Mouse (Mus musculus) heart, adult 11 months (tissue): ENCODE data around the gene Vav2.
A peak's percentile ranks its signal among the peaks of the same experiment; 100 is the strongest.

Experiments used
- DNase-seq: peaks from one replicate; pipeline ENCODE4 v3.0.0; 2022

Vav2 gene

GRCm38 (mm10) chr2:27361786-27362185 lies 65.0 kb downstream of the Vav2 start:
- no peak for DNase-seq

GRCm38 (mm10) chr2:27358461-27358860 lies 68.4 kb downstream of the Vav2 start:
- DNase-seq = no peak

- DNase-seq = no peak
Observed at GRCm38 (mm10) chr2:27355684-27356083, 71.1 kb downstream of the Vav2 start.

- DNase-seq = no peak
Observed at GRCm38 (mm10) chr2:27354610-27355211, 72.1 kb downstream of the Vav2 start.

- no peak for DNase-seq
Observed at GRCm38 (mm10) chr2:27352720-27353119, 74.1 kb downstream of the Vav2 start.

- DNase-seq = no peak
Observed at GRCm38 (mm10) chr2:27350371-27350770, 76.5 kb downstream of the Vav2 start.

GRCm38 (mm10) chr2:27343984-27344453 lies 82.8 kb downstream of the Vav2 start:
- DNase-seq = no peak

GRCm38 (mm10) chr2:27340682-27341081 lies 86.2 kb downstream of the Vav2 start:
- no peak for DNase-seq

GRCm38 (mm10) chr2:27339051-27339450 lies 87.8 kb downstream of the Vav2 start:
- DNase-seq = no peak

- DNase-seq = no peak
Observed at GRCm38 (mm10) chr2:27337261-27337660, 89.6 kb downstream of the Vav2 start.

- no peak for DNase-seq
Observed at GRCm38 (mm10) chr2:27336600-27336999, 90.2 kb downstream of the Vav2 start.

GRCm38 (mm10) chr2:27334816-27335215 lies 92.0 kb downstream of the Vav2 start:
- DNase-seq = peak; percentile 94

GRCm38 (mm10) chr2:27331560-27331959 lies 95.3 kb downstream of the Vav2 start:
- DNase-seq = no peak

- DNase-seq = no peak
Observed at GRCm38 (mm10) chr2:27330446-27330845, 96.4 kb downstream of the Vav2 start.

- no peak for DNase-seq
Observed at GRCm38 (mm10) chr2:27329386-27330060, 97.3 kb downstream of the Vav2 start.

- peak; percentile 95 for DNase-seq
Observed at GRCm38 (mm10) chr2:27328613-27329041, 98.2 kb downstream of the Vav2 start.

GRCm38 (mm10) chr2:27327886-27328285 lies 98.9 kb downstream of the Vav2 start:
- DNase-seq = no peak

GRCm38 (mm10) chr2:27327076-27327475 lies 99.8 kb downstream of the Vav2 start:
- DNase-seq = peak; percentile 96

- no peak for DNase-seq
Observed at GRCm38 (mm10) chr2:27326357-27326756, 100.5 kb downstream of the Vav2 start.

- DNase-seq = no peak
Observed at GRCm38 (mm10) chr2:27324690-27325089, 102.1 kb downstream of the Vav2 start.

GRCm38 (mm10) chr2:27321431-27321875 lies 105.4 kb downstream of the Vav2 start:
- DNase-seq = no peak

- no peak for DNase-seq
Observed at GRCm38 (mm10) chr2:27320820-27321219, 106.0 kb downstream of the Vav2 start.

- DNase-seq = no peak
Observed at GRCm38 (mm10) chr2:27318606-27319005, 108.2 kb downstream of the Vav2 start.

GRCm38 (mm10) chr2:27318197-27318596 lies 108.6 kb downstream of the Vav2 start:
- DNase-seq = no peak

- DNase-seq = no peak
Observed at GRCm38 (mm10) chr2:27316167-27316566, 110.7 kb downstream of the Vav2 start.
